Mouse (Mus musculus): ENCODE measurements around the gene Nfkbia. TPM values are rescaled to one million over a fixed set of nuclear protein-coding genes. Genes with fewer than 3 reads are reported as not detected.

Nfkbia gene
- polyA plus RNA-seq, 1 experiment from 2014 or later = 49.6 TPM

GRCm38 (mm10) chr12:55444031-55444451 lies 48.4 kb downstream of the Nfkbia start:
- DNase-seq (no peak), ATAC-seq (ENCODE audit: low FRiP score, low TSS enrichment) (no peak)
- Histone ChIP-seq H3K27me3 (ENCODE audit: control insufficient read depth, insufficient read depth, low read length) (no peaks in the 10 kb centered on the region), H3K27ac (replicated peaks; ENCODE audit: low read depth, low read length) (no peak overlapping the region), H3K36me3 (ENCODE audit: control insufficient read depth, insufficient read depth, low read length) (no peaks in the 10 kb centered on the region), H3K4me2 (ENCODE audit: low read length) (no peak overlapping the region), H3K9ac (replicated peaks; ENCODE audit: low read length) (no peak overlapping the region), H3K9me3 (ENCODE audit: control insufficient read depth, low read length) (no peaks in the 10 kb centered on the region), H3K4me3 (replicated peaks; ENCODE audit: low read depth, low read length) (no peak overlapping the region), H3K4me1 (ENCODE audit: control insufficient read depth, insufficient read depth, low read length) (peaks cover 10% of the 10 kb centered on the region)
- WGBS = 88% methylated on average over 4 of the region's 4 CpGs

DNA sequence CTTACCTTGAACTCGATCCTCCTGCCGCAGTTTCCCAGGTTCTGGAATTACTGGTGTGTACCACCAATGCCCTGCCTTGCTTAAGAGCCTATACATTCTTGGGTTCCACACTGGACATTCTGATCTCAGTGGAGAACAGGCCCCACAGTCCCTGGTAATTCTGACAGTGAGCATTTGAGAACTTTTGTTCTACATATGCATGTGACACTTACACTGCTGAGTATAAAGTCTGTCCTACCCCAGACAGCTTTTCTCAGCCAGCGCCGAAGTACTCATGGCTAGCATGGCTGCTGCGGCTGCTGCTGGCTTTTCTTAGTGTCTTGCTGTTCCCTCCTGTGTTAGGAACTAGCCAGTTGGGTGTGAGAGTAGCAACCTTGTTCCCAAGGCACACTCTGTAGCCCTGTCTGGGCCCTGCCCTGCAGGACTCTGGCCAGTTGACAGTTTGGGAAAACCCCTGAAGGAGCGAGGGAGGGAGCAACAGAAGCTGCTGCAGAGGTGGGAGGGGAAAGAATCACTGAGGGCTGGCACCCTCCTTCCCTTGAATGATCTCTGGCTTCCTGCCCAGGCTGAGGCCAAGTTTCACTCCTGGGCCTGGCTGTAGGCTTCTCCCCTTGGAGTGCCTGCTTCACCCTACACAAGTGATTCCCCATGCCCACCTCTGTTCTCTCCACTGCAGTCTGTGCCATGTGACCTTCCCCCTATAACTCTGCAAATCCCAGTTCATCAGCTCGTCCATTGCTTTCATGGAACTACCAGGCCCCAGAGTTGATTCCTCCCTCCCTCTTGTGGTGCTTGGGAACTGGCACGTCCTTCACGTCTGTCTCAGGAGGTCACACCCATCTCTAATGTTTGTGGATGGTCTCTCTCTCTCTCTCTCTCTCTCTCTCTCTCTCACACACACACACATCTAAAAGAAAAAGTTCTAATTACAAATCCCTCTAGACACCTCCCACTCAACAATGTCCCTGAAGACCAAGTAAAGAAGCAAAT lies 49.3 kb downstream of the Nfkbia start:
- DNase-seq (peak; percentile 59), ATAC-seq (ENCODE audit: low FRiP score, low TSS enrichment) (no peak)
- Histone ChIP-seq H3K9ac (replicated peaks; ENCODE audit: low read length) (no peak overlapping the region), H3K27me3 (ENCODE audit: control insufficient read depth, insufficient read depth, low read length) (no peaks in the 10 kb centered on the region), H3K4me2 (ENCODE audit: low read length) (no peak overlapping the region), H3K4me3 (replicated peaks; ENCODE audit: low read depth, low read length) (no peak overlapping the region), H3K9me3 (ENCODE audit: control insufficient read depth, low read length) (no peaks in the 10 kb centered on the region), H3K27ac (replicated peaks; ENCODE audit: low read depth, low read length) (no peak overlapping the region), H3K4me1 (ENCODE audit: control insufficient read depth, insufficient read depth, low read length) (peaks cover 18% of the 10 kb centered on the region), H3K36me3 (ENCODE audit: control insufficient read depth, insufficient read depth, low read length) (no peaks in the 10 kb centered on the region)
- WGBS = 66% methylated on average over 9 of the region's 9 CpGs

GRCm38 (mm10) chr12:55442245-55442644 lies 50.2 kb downstream of the Nfkbia start:
- no peak overlapping the region for H3K27ac ChIP-seq (replicated peaks; ENCODE audit: low read depth, low read length)
- no peaks in the 10 kb centered on the region for H3K9me3 ChIP-seq (ENCODE audit: control insufficient read depth, low read length)
- no peak for DNase-seq
- peaks cover 19% of the 10 kb centered on the region for H3K4me1 ChIP-seq (ENCODE audit: control insufficient read depth, insufficient read depth, low read length)
- no peak overlapping the region for H3K4me3 ChIP-seq (replicated peaks; ENCODE audit: low read depth, low read length)
- no peaks in the 10 kb centered on the region for H3K27me3 ChIP-seq (ENCODE audit: control insufficient read depth, insufficient read depth, low read length)
- no peak for ATAC-seq (ENCODE audit: low FRiP score, low TSS enrichment)
- no peak overlapping the region for H3K9ac ChIP-seq (replicated peaks; ENCODE audit: low read length)
- H3K36me3 ChIP-seq (ENCODE audit: control insufficient read depth, insufficient read depth, low read length) = no peaks in the 10 kb centered on the region
- H3K4me2 ChIP-seq (ENCODE audit: low read length) = no peak overlapping the region
- WGBS = 85% methylated on average over 1 of the region's 1 CpGs

GRCm38 (mm10) chr12:55440416-55440815 lies 52.0 kb downstream of the Nfkbia start:
- H3K9ac ChIP-seq (replicated peaks; ENCODE audit: low read length) = no peak overlapping the region
- no peak overlapping the region for H3K4me2 ChIP-seq (ENCODE audit: low read length)
- no peaks in the 10 kb centered on the region for H3K36me3 ChIP-seq (ENCODE audit: control insufficient read depth, insufficient read depth, low read length)
- DNase-seq (no peak), ATAC-seq (ENCODE audit: low FRiP score, low TSS enrichment) (no peak)
- no peaks in the 10 kb centered on the region for H3K27me3 ChIP-seq (ENCODE audit: control insufficient read depth, insufficient read depth, low read length)
- WGBS = 80% methylated on average over 5 of the region's 5 CpGs
- H3K4me3 ChIP-seq (replicated peaks; ENCODE audit: low read depth, low read length) = no peak overlapping the region
- no peaks in the 10 kb centered on the region for H3K9me3 ChIP-seq (ENCODE audit: control insufficient read depth, low read length)
- peaks cover 11% of the 10 kb centered on the region for H3K4me1 ChIP-seq (ENCODE audit: control insufficient read depth, insufficient read depth, low read length)
- no peak overlapping the region for H3K27ac ChIP-seq (replicated peaks; ENCODE audit: low read depth, low read length)

Other genes starting within 250 kb of the Nfkbia start
- gene 1110008L16Rik, start 193.1 kb downstream of the Nfkbia start, polyA plus RNA-seq (2014; fragmentation: Nextera tagmentation; extraction: Ambion mirVana) = 9.5 and 10.5 TPM in 2 replicates
- 20.4 and 25.7 TPM in 2 replicates for gene Ppp2r3c, start 189.6 kb downstream of the Nfkbia start, polyA plus RNA-seq (2014; fragmentation: Nextera tagmentation; extraction: Ambion mirVana)
- 448 and 461 TPM in 2 replicates for gene Psma6, start 108.4 kb downstream of the Nfkbia start, polyA plus RNA-seq (2014; fragmentation: Nextera tagmentation; extraction: Ambion mirVana)
- not detected in 2 replicates for gene Aldoart2, start 72.6 kb upstream of the Nfkbia start, polyA plus RNA-seq (2014; fragmentation: Nextera tagmentation; extraction: Ambion mirVana)
- 0.93 and 1.3 TPM in 2 replicates for gene Insm2, start 106.8 kb upstream of the Nfkbia start, polyA plus RNA-seq (2014; fragmentation: Nextera tagmentation; extraction: Ambion mirVana)